Mouse (Mus musculus): ENCODE measurements at regions not wholly inside any gene's neighbourhood (a gene's known extent, or its start where the extent isn't known, plus 50 kb on each side); places are given as distances from the start of the nearest gene placed in this dataset.

GRCm38 (mm10) chr8:115983397-115983796, 275.8 kb upstream of the Maf start:
- TF ChIP-seq POLR2A (IDR thresholded peaks at IDR 0.05; ENCODE audit: extremely low read depth, insufficient read depth, low read length) (no peak), CTCF (IDR thresholded peaks at IDR 0.05; ENCODE audit: low read depth, low read length) (no peak)

All from liver, adult 2 months (tissue).